Mouse (Mus musculus) erythroblast, embryonic 14.5 days (primary cell): Measurements from ENCODE around the gene Iars.

Experiments
- GATA1 ChIP-seq: IDR thresholded peaks from 2 replicates; pipeline ENCODE4 v1.6.1; 2012; ENCODE audit warnings: low read length, inconsistent platforms, mixed read lengths
- TAL1 ChIP-seq: IDR thresholded peaks from 3 replicates; pipeline ENCODE4 v1.6.1; 2012; ENCODE audit warnings: low read length, inconsistent platforms, mixed read lengths

GRCm38 (mm10) chr13:49738011-49738410 lies 56.1 kb downstream of the Iars start:
- TF ChIP-seq GATA1 = no peak
- no peak for TF ChIP-seq TAL1
